Mouse (Mus musculus) lung, postnatal 0 days (tissue): Measurements from ENCODE around the gene Slc38a6.
A peak's percentile ranks its signal among the peaks of the same experiment; 100 is the strongest.

Experiments
- CTCF ChIP-seq: IDR thresholded peaks from 2 replicates; pipeline ENCODE4 v1.5.1; 2016; ENCODE audit warnings: antibody characterized with exemption, mild to moderate bottlenecking
- EP300 ChIP-seq: IDR thresholded peaks from 2 replicates; pipeline ENCODE4 v1.6.1; 2016; ENCODE audit warnings: antibody characterized with exemption, mild to moderate bottlenecking, control low read depth

DNA sequence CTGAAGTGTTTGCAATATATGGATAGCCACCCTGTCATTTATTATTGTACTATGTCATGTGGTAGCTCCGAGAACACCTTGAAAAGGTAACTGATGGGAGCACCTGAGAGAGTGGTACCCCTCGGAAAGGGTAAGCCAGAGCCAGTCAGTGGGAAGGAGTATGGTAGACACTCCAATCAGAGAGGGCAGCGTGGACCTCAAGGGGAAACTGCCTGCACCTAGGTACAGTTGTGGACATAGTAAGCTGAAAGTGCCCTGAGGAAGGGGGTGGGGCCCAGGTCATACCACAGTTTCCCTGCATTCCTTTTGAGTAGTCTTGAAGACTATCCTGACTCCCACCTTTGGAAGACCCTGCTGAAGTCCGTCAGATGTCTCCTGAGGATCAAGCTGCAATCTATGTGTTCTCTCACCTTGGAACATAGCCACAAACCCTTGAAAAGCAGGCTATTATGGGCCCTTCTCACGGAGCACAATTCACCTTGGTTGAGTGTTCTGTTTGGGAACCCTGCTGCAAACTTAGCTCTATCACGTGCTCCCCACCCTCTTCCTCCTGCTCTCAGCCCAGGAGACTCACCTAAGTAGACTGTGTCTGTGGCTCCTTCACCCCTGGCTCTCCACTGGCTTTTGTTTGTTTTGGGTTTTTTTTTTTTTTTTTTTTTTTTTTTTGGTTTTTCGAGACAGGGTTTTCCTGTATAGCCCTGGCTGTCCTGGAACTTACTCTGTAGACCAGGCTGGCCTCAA, 82.5 kb downstream of the Slc38a6 start:
- no peak for TF ChIP-seq CTCF
- peak; percentile 34; the same call in 1 of the 2 replicates for TF ChIP-seq EP300
